Mouse (Mus musculus) lung, embryonic 15.5 days (tissue): Measurements from ENCODE around the gene Stx17. TPM values are rescaled to one million over a fixed set of nuclear protein-coding genes. Genes with fewer than 3 reads are reported as not detected.

Experiments
- ATAC-seq: fragments of 200-750 bp; cut with Nextera tagmentation; 2 replicates; pipeline ENCODE4 v1.8.0; 2017; ENCODE audit warnings: moderate number of reproducible peaks, borderline replicate concordance; ENCODE audit not compliant: low FRiP score, low TSS enrichment; ENCODE audit errors: extremely low read depth
- H3K27ac ChIP-seq: fragments of 300-500 bp; sonication (generic); 2 replicates; pipeline ENCODE4 v1.5.1; 2015; ENCODE audit warnings: moderate library complexity, mild to moderate bottlenecking, inconsistent platforms
- H3K27me3 ChIP-seq: fragments of 300-500 bp; sonication (generic); 2 replicates; pipeline ENCODE4 v1.6.1; 2015; ENCODE audit warnings: inconsistent platforms
- H3K36me3 ChIP-seq: fragments of 300-500 bp; sonication (generic); 2 replicates; pipeline ENCODE4 v1.6.1; 2015; ENCODE audit warnings: inconsistent platforms
- H3K4me1 ChIP-seq: fragments of 300-500 bp; sonication (generic); 2 replicates; pipeline ENCODE4 v1.6.1; 2015; ENCODE audit warnings: inconsistent platforms
- H3K4me2 ChIP-seq: fragments of 300-500 bp; sonication (generic); 2 replicates; pipeline ENCODE4 v1.6.1; 2015; ENCODE audit warnings: inconsistent platforms, mild to moderate bottlenecking, moderate library complexity
- H3K4me3 ChIP-seq: fragments of 300-500 bp; sonication (generic); 2 replicates; pipeline ENCODE4 v1.5.1; 2015; ENCODE audit warnings: mild to moderate bottlenecking, inconsistent platforms
- H3K9ac ChIP-seq: fragments of 300-500 bp; sonication (generic); 2 replicates; pipeline ENCODE4 v1.6.1; 2015; ENCODE audit warnings: inconsistent platforms
- H3K9me3 ChIP-seq: fragments of 300-500 bp; sonication (generic); 2 replicates; pipeline ENCODE4 v1.6.1; 2016; ENCODE audit warnings: inconsistent platforms
- WGBS: fragments of 180-500 bp; shearing (Covaris S2); methylation state at CpG from one replicate; pipeline ENCODE4 v1.1.7; 2015; 5-methylcytosine and 5-hydroxymethylcytosine counted together
- polyA plus RNA-seq: library from polyadenylated mRNA; unstranded; fragments of >200 nt; fragmentation: Nextera tagmentation; extraction: Ambion mirVana; gene quantifications from 2 replicates; pipeline ENCODE4 v1.2.1, GENCODE M21; 2015

Stx17 gene
- polyA plus RNA-seq, 1 experiment from 2014 or later: 30.4 TPM

DNA sequence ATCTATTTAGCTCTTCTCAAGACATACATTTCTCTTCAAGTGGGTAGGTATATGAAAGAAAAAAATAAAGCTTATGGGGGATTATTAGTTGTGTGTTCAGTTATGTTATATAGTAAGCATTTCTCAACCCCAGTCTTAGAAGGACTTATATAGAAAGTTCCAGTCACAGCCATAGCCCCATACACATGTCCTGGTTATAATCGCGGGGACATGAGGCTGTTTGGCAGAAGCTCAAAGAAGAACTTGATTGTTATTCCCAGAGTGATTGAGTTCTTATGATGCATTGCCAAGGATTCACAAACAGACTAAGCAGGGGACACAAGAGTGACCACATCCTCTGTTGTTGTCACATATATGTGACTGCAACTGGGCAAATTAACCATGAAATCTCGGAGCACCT, 51.0 kb downstream of the Stx17 start:
- Histone ChIP-seq H3K36me3 (no peaks in the 10 kb centered on the region), H3K4me1 (no peaks in the 10 kb centered on the region), H3K4me3 (no peak overlapping the region), H3K4me2 (no peak overlapping the region), H3K9ac (no peak overlapping the region), H3K27ac (no peak overlapping the region), H3K27me3 (no peaks in the 10 kb centered on the region), H3K9me3 (no peaks in the 10 kb centered on the region)
- peak; percentile 52; the same call in 1 of the 2 replicates for ATAC-seq
- 73% methylated on average over 3 of the region's 3 CpGs for WGBS

DNA sequence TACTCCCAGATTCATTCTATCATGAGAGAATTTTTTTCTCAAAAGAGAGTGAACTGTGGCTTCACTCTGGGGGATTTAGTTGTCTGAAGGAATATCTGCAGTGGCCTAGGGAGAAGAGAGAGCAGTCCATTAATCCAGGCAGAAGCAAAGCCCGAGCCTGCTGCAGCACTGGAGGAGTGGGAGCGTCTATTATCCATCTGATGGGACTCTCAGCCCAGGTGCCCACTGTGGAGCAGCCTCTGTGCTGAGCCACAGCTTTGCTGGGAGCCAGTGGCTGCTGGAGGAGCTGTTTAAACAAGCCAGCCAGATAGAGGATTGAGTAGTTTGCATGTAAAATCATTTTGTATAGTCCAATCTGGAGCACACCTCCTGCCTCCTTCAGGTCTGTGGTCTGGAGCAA, 56.2 kb downstream of the Stx17 start:
- H3K27me3 ChIP-seq: no peaks in the 10 kb centered on the region
- H3K9ac ChIP-seq: no peak overlapping the region
- H3K36me3 ChIP-seq: peaks cover 13% of the 10 kb centered on the region
- no peak overlapping the region for H3K4me2 ChIP-seq
- H3K4me3 ChIP-seq: no peak overlapping the region
- ATAC-seq: no peak
- H3K4me1 ChIP-seq: no peaks in the 10 kb centered on the region
- WGBS: 41% methylated on average over 2 of the region's 2 CpGs
- H3K9me3 ChIP-seq: no peaks in the 10 kb centered on the region
- no peak overlapping the region for H3K27ac ChIP-seq

DNA sequence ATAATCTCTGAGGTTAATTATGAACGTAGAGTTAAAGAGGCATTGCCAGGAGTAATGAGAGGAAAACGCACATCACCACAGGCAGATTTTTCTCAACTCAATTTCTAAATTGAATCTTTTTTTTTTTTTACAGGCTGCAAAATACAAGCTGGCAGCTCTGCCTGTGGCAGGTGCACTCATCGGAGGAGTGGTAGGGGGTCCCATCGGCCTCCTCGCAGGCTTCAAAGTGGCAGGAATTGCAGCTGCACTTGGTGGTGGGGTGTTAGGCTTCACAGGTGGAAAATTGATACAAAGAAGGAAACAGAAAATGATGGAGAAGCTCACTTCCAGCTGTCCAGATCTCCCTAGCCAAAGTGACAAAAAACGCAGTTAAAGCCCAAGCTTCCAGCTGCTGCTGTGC, 56.7 kb downstream of the Stx17 start:
- H3K9ac ChIP-seq: no peak overlapping the region
- WGBS: 78% methylated on average over 6 of the region's 6 CpGs
- no peaks in the 10 kb centered on the region for H3K9me3 ChIP-seq
- no peak overlapping the region for H3K4me3 ChIP-seq
- H3K36me3 ChIP-seq: peaks cover 13% of the 10 kb centered on the region
- no peaks in the 10 kb centered on the region for H3K4me1 ChIP-seq
- no peak overlapping the region for H3K27ac ChIP-seq
- H3K4me2 ChIP-seq: no peak overlapping the region
- no peaks in the 10 kb centered on the region for H3K27me3 ChIP-seq
- ATAC-seq: no peak

DNA sequence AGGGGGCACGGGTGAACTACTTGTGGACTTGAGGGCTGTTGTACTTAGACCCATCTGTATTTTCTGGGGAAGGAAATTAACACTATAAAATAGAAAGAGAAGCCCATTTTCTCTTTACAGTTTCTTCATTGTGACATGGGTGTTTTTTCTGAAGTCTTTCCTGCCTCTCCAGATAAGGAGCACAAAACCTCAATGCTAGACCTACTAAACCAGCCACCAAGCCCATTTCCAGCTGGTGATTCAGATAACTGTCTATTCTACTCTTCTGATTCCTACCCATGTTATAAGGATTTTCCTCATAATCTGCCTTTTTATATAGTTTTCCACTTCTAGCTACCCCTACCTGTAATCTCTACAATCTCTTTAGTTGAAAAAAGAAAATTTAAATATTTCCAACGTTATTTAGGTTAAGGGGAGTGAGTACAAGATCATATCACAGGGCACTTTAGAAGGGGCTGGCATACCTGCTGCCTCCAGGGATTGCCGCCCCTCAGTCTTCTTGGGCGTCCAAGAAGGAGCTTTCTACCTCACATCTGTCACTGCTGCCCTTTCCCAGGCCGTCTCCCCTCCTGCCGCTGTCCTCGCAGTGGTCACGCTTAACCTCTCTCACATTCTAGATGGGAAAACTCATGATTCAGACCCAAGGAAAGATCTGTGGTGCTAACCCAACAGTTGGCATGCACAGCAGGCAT, 57.5 kb downstream of the Stx17 start:
- no peak overlapping the region for H3K4me3 ChIP-seq
- H3K4me2 ChIP-seq: no peak overlapping the region
- H3K4me1 ChIP-seq: no peaks in the 10 kb centered on the region
- no peak overlapping the region for H3K9ac ChIP-seq
- H3K27me3 ChIP-seq: no peaks in the 10 kb centered on the region
- no peak overlapping the region for H3K27ac ChIP-seq
- no peaks in the 10 kb centered on the region for H3K9me3 ChIP-seq
- ATAC-seq: no peak
- 86% methylated on average over 8 of the region's 8 CpGs for WGBS
- H3K36me3 ChIP-seq: peaks cover 13% of the 10 kb centered on the region

DNA sequence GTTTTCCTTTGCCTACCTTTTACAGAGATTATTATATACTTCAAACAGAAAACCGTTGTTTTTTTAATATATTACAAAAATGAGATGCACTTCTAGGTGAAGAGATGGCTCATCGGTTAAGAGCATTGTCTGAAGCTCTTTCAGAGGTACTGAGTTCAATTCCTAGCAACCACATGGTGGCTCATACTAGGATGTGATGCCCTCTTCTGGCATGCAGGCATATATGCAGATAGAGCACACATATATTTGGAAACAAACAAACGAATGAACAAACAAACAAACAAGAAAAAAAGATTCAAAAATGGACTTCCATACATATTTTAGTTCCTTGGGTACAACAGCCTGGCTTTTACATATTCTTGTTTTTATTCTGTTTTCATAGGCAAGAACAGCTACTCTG, 73.2 kb downstream of the Stx17 start:
- Histone ChIP-seq H3K4me1 (no peaks in the 10 kb centered on the region), H3K27ac (no peak overlapping the region), H3K9ac (no peak overlapping the region), H3K4me3 (no peak overlapping the region), H3K36me3 (peaks cover 4% of the 10 kb centered on the region; the same call in 1 of the 2 replicates), H3K4me2 (no peak overlapping the region), H3K27me3 (no peaks in the 10 kb centered on the region), H3K9me3 (no peaks in the 10 kb centered on the region)
- WGBS: 88% methylated on average over 3 of the region's 3 CpGs
- ATAC-seq: no peak

DNA sequence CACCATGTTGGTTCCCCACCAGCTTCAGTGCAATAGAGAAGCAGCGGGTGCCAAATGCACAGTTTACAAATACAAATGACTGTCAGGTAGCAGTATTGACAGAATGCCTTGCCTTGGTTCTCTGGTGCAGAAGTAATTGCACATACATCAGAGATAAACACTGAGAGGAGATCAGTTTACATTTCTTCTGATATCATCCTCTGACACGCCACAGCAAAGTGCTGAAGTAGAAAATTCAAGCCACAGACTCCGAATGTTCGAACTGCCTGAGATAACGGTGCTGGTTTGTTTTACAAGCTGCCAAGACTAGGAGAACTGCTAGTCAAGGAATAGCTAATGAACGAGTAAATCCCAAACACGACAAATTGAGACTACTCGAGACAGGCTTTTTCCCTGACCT, 73.7 kb downstream of the Stx17 start:
- no peak for ATAC-seq
- no peaks in the 10 kb centered on the region for H3K4me1 ChIP-seq
- 53% methylated on average over 8 of the region's 8 CpGs for WGBS
- no peaks in the 10 kb centered on the region for H3K27me3 ChIP-seq
- no peak overlapping the region for H3K9ac ChIP-seq
- H3K27ac ChIP-seq: no peak overlapping the region
- no peak overlapping the region for H3K4me2 ChIP-seq
- peaks cover 6% of the 10 kb centered on the region; the same call in 1 of the 2 replicates for H3K36me3 ChIP-seq
- no peak overlapping the region for H3K4me3 ChIP-seq
- no peaks in the 10 kb centered on the region for H3K9me3 ChIP-seq

DNA sequence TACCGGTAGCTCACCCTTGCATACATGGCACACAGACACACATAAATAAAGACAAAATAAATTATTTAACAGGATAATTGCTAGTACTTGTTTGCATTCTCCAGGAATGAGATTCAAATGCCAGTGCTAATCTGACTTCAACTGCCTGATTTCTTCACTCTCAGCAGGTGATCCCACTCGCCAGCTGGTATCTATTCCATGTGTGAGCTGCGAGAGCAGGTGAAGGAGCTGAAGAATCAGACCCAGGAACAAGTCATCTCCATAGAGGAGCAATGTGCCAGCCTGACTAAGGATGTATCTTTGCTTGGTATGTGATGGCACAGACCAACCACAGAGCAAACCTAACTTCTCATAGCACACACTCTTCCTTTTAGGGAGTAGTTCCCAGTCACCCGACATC, 78.8 kb downstream of the Stx17 start:
- no peak for ATAC-seq
- Histone ChIP-seq H3K9ac (no peak overlapping the region), H3K36me3 (peaks cover 14% of the 10 kb centered on the region; the same call in 1 of the 2 replicates), H3K27ac (no peak overlapping the region), H3K9me3 (no peaks in the 10 kb centered on the region), H3K4me3 (no peak overlapping the region), H3K4me1 (no peaks in the 10 kb centered on the region), H3K4me2 (no peak overlapping the region), H3K27me3 (no peaks in the 10 kb centered on the region)
- 89% methylated on average over 4 of the region's 4 CpGs for WGBS

DNA sequence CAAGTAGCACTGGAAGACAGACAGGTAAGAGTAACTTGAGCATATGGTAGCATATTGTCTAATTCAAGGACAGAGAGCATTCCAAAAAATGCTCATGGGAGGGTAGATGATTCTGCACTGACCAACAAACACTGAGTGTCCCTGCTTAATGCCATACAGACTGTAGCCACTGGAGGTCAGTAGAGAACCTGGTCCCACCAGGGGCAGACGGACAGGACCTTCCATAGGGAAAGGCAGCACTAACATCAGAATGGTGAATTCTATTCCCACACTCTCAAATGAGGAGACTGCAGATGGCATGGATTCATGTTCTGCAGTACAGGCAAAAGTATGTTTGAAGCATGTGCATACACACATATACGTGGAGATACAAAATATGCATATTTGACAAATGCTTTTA, 100.5 kb downstream of the Stx17 start:
- Histone ChIP-seq H3K4me3 (no peak overlapping the region), H3K36me3 (no peaks in the 10 kb centered on the region), H3K4me1 (no peaks in the 10 kb centered on the region), H3K9ac (no peak overlapping the region), H3K9me3 (no peaks in the 10 kb centered on the region), H3K27ac (no peak overlapping the region), H3K27me3 (no peaks in the 10 kb centered on the region), H3K4me2 (no peak overlapping the region)
- peak; percentile 46; the same call in 1 of the 2 replicates for ATAC-seq
- WGBS: 19% methylated on average over 2 of the region's 2 CpGs

DNA sequence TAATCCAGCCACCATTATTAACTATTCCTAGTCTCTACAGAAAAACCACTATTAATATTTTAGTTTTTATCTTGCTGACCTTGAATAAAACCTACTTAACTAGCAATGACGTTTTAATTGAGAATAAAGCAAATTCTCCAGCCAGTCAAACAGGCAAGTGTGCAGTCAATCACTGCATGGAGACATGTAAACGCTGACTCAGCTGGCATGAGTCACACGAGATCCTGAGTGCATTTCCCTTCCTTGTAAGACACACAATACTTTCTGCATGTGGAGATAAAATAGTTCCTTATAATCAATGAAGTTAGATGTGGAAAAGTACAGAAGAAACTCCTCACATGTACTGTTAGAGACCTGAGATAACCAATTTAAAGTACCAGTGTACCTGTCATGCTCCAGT, 100.9 kb downstream of the Stx17 start:
- no peaks in the 10 kb centered on the region for H3K27me3 ChIP-seq
- 34% methylated on average over 3 of the region's 3 CpGs for WGBS
- no peak for ATAC-seq

DNA sequence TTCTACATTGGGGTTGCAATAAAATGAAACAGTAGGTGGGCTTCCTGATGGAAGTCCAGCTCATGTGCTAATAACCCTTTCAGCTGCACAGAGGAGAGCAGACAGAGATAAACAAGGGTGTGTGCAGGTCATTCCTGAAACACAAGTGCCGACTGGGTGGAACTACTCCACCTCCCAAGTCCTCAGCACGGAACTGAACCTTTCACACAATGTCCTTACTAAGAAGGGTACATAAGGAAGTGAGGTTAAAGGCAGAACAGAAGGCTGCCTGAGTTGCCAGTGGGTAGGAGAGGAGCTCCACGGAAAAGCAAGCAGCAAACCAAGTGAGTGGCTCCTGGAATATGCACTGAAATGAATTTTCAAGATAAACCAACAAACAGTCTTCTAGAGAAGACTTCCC, 102.1 kb downstream of the Stx17 start:
- Histone ChIP-seq H3K27ac (no peak overlapping the region), H3K9me3 (no peaks in the 10 kb centered on the region), H3K36me3 (no peaks in the 10 kb centered on the region), H3K4me2 (no peak overlapping the region), H3K4me1 (no peaks in the 10 kb centered on the region), H3K4me3 (no peak overlapping the region), H3K27me3 (no peaks in the 10 kb centered on the region), H3K9ac (no peak overlapping the region)
- 30% methylated on average over 3 of the region's 3 CpGs for WGBS
- no peak for ATAC-seq

More for the DNA sequence above, 100.9 kb downstream of the Stx17 start:
- Histone ChIP-seq H3K4me3 (no peak overlapping the region), H3K27ac (no peak overlapping the region), H3K9me3 (no peaks in the 10 kb centered on the region), H3K4me2 (no peak overlapping the region), H3K9ac (no peak overlapping the region), H3K4me1 (no peaks in the 10 kb centered on the region), H3K36me3 (no peaks in the 10 kb centered on the region)
